Mouse (Mus musculus) cerebellum, postnatal 4 days (tissue): Measurements from ENCODE around the gene Caskin1.

ENCODE experiments used
- DNase-seq, 2 experiments: peaks; one replicate each; pipeline ENCODE4 v3.0.0; 2022; ENCODE audit warnings: low spot score in 2 of 2, mixed read lengths in 1 of 2

Gene Caskin1

GRCm38 (mm10) chr17:24470701-24471527, 17.5 kb upstream of the Caskin1 start:
- peak in 1 of 2 experiments; percentile 45 for DNase-seq

GRCm38 (mm10) chr17:24472512-24472911, 15.9 kb upstream of the Caskin1 start:
- DNase-seq, result no peak

- DNase-seq, result no peak
Measured at GRCm38 (mm10) chr17:24473612-24474275, 14.7 kb upstream of the Caskin1 start, which contains the start of gene Bricd5. Gene Bricd5 (plus strand): TSS chr17:24473884.

- no peak for DNase-seq
Measured at GRCm38 (mm10) chr17:24474557-24474956, 13.8 kb upstream of the Caskin1 start.

- DNase-seq, result no peak
Measured at GRCm38 (mm10) chr17:24475586-24475985, 12.8 kb upstream of the Caskin1 start.

- DNase-seq, result no peak
Measured at GRCm38 (mm10) chr17:24476022-24476776, 12.2 kb upstream of the Caskin1 start.

GRCm38 (mm10) chr17:24477053-24477984, 11.1 kb upstream of the Caskin1 start:
- no peak for DNase-seq

DNA sequence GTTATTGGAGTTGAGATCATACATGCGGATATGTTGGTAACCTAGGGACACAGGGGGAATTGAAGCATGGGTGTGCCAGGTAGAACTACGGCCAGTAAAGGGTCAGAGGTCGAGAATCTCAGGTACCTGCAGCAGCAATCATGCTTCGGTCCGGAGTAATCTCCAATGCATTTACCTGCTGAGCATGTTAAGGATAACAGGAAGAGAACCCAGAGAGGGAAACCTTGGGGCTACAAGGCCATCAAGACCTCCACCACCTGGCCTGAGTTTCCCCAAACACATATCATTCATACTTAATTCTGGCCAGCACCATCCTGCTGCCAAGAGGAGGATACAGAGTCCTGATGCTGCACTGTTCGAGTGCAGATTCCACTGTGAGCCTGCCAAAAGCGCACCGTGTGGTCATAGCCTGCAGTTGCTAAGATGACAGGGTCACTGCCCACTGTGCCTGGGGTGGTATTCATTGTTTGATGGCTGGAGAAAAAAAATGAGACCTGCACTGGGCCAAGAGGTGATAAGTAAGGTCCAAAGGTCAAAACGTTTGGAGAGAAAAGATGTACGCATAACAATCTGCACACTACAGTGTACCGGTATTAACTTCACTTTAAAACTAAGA, 10.3 kb upstream of the Caskin1 start:
- DNase-seq, result no peak

GRCm38 (mm10) chr17:24478663-24479380, 9.6 kb upstream of the Caskin1 start, which contains the start of gene Mlst8:
Gene Mlst8 (minus strand): TSS chr17:24479078.
- DNase-seq, result peak; percentile 95 to 98

DNA sequence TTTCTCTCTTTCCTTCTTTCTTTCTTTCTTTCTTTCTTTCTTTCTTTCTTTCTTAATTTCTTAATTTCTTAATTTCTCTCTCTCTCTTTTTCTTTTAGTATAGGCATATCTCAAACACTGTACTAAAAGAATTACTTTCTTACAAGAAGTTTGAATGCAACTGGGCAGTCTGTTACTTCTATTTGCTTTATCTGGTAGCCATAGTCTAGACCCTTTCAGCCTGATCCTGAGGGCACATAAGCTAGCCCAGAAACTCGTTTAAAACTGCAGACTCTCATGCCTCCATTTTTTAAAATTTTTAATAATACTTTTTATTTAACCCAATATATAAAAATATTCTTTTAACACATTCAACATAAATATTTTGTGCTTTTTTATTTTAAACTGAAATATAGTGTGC, 9.0 kb upstream of the Caskin1 start:
- no peak for DNase-seq

DNA sequence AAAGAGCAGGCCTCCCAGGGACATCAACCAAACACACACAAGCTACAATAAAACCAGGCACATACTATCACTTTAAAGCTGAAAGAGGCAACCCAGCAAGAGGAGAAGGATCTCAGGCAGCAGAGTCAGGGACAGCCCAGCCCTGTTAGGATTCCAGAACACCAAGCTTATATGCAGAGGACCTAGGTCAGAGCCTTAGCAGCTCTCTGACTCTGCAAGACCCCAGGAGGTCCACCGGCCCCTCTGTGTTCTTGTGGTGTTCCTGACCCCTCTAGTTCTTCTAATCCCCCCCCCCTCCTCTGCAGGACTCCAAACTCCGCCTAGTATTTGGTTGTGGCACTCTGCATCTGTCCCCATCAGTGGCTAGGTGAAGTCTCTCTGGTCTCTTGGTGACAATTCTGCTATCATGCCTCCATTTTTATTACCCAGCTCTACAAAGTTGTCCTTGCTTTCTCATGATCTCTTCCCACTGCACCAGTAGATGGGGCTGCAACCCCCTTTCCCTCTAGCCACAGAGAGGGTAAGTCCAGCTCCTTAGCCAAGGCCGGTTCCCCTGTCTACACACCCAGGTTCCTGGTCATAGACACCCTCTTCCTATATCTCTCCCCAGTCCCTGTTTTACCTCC, 8.1 kb upstream of the Caskin1 start:
- no peak for DNase-seq

GRCm38 (mm10) chr17:24481027-24481815, 7.2 kb upstream of the Caskin1 start:
- DNase-seq, result no peak

DNA sequence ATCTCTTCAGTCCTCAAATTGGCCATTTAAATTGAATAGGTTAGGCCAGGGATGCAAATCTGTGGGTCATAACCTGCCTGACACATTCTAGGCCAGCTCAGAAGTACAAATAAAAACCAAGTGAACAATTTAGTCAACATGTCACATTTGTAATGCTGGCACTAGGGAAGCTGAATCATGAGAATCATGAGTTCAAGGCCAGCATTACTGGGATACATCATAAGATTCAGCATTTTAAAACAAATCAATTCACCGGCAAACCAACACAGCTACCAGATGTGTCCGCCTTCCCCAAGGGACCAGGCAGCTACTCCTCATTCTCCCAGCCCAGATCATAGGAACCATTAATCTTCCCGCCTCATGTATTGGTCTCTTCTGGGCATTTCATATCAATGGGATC, 4.9 kb upstream of the Caskin1 start:
- no peak for DNase-seq

DNA sequence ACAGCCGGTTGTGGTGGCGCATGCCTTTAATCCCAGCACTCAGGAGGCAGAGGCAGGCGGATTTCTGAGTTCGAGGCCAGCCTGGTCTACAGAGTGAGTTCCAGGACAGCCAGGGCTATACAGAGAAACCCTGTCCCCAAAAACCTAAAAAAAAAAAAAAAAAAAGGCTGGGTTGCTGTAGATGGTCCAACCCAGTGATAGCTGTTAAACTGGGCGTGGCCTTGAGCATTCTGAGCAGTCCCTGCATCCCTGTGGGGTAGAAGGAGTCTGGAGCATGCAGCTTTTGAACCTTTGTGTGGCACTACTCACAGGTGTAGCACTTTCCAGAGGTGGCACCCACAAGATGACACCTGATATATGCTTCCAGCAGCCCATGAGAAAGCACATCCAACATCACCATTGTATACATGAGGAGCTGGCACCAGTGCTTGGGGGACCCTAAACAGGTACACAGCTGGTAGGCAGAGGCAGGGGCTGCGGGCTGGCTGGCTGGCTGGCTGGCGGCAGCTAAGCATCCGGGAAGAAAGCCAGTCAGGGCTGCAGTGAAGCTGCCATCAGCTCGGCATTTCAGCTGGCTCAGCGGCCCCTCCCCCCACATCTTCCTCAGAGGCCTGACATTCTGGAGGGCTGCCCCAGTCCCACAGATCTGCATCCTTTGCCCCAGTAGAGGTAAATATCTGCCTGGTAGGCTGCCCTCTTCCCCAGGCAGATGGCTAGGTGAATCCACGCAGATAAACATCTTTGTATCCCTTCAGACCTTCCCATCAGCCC, 3.1 kb upstream of the Caskin1 start:
- peak; percentile 31 to 70 for DNase-seq

- peak in 1 of 2 experiments; percentile 55 for DNase-seq
Measured at GRCm38 (mm10) chr17:24488662-24489264, 362 bp downstream of the Caskin1 start.

GRCm38 (mm10) chr17:24489265-24490030, 1.0 kb downstream of the Caskin1 start:
- DNase-seq, result peak in 1 of 2 experiments; percentile 16

DNA sequence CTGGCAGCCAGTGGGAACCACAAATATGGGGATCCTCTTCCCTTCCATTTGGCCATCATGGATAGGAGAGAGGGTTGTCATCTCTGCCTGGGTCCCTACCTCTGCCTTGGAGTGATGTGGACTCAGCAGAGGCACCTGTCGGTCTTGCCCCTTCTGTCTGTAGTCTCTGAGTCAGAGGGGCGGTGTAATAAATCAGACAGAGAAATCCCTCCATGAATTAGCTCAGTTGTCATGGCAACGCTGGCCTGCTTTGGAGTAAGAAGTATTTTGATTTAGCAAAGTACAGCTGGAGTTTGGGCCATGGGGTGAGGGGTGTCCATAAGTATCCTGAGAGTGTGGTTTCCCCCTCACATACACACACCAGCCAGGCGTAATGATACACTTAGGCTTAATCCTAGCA, 2.0 kb downstream of the Caskin1 start:
- DNase-seq, result no peak
